Mouse (Mus musculus) C2C12 (cell line): ENCODE data around the gene Smpdl3a.

Experiments
- CTCF ChIP-seq: IDR thresholded peaks from one replicate; pipeline ENCODE4 v1.5.1; 2011; ENCODE audit not compliant: control insufficient read depth, insufficient read depth, insufficient read length
- MYOD1 ChIP-seq: IDR thresholded peaks from one replicate; pipeline ENCODE4 v1.6.1; 2011; ENCODE audit warnings: low read depth; ENCODE audit not compliant: control insufficient read depth, insufficient read length
- USF1 ChIP-seq: IDR thresholded peaks from one replicate; pipeline ENCODE4 v1.6.1; 2011; ENCODE audit warnings: low read depth, mild to moderate bottlenecking, control low read depth, moderate library complexity

DNA sequence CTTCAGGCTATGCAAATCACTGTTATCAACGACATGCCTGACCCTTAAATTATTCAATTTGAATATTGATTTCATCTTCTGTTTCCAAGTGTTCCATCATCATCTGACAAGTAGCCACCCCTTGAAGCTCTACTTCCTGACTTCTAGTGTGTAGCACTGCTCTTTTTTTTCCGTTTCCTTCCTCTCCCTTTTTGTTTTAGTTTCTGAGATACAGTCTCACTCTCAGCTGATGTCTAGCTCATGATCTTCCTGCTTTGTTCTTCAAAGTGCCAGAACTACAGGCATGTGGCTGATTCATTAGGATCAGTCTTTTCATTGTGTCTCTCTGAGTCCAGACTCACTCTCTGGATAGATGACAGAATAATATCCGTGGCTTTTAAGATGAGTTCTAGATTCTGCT is 33.4 kb upstream of the Smpdl3a start:
- TF ChIP-seq CTCF (no peak), MYOD1 (no peak), USF1 (no peak)
